Mouse (Mus musculus): ENCODE measurements around the gene Chchd5. TPM values are rescaled to one million over a fixed set of nuclear protein-coding genes. Genes with fewer than 3 reads are reported as not detected.

Chchd5 gene
- polyA plus RNA-seq, 1 experiment from 2014 or later: 25.9 TPM

Other genes with a start within 250 kb of the Chchd5 start
- gene Zc3h8, start 185.6 kb upstream of the Chchd5 start, polyA plus RNA-seq (2014; fragmentation: Nextera tagmentation; extraction: Ambion mirVana): 16.3 and 16.4 TPM in 2 replicates
- 4.5 and 5.7 TPM in 2 replicates for gene Zc3h6, start 162.3 kb upstream of the Chchd5 start, polyA plus RNA-seq (2014; fragmentation: Nextera tagmentation; extraction: Ambion mirVana)
- gene Gm10762, start 162.0 kb upstream of the Chchd5 start, polyA plus RNA-seq (2014; fragmentation: Nextera tagmentation; extraction: Ambion mirVana): 22.3 and 22.8 TPM in 2 replicates
- gene Vinac1, start 81.5 kb upstream of the Chchd5 start, polyA plus RNA-seq (2014; fragmentation: Nextera tagmentation; extraction: Ambion mirVana): 1.0 and 1.3 TPM in 2 replicates
- gene Ttl, start 63.8 kb upstream of the Chchd5 start, polyA plus RNA-seq (2014; fragmentation: Nextera tagmentation; extraction: Ambion mirVana): 43.5 and 53.1 TPM in 2 replicates
- gene Polr1b, start 28.7 kb upstream of the Chchd5 start, polyA plus RNA-seq (2014; fragmentation: Nextera tagmentation; extraction: Ambion mirVana): 13.2 and 15.9 TPM in 2 replicates
- 56.3 and 62.0 TPM in 2 replicates for gene Slc20a1, start 69.1 kb downstream of the Chchd5 start, polyA plus RNA-seq (2014; fragmentation: Nextera tagmentation; extraction: Ambion mirVana)
- 4.8 and 9.0 TPM in 2 replicates for gene Ckap2l, start 167.5 kb downstream of the Chchd5 start, polyA plus RNA-seq (2014; fragmentation: Nextera tagmentation; extraction: Ambion mirVana)
- gene Il1a, start 180.3 kb downstream of the Chchd5 start, polyA plus RNA-seq (2014; fragmentation: Nextera tagmentation; extraction: Ambion mirVana): 0.46 and 0.75 TPM in 2 replicates
- gene Il1b, start 241.4 kb downstream of the Chchd5 start, polyA plus RNA-seq (2014; fragmentation: Nextera tagmentation; extraction: Ambion mirVana): 0.19 and 0.25 TPM in 2 replicates